Mouse (Mus musculus) thymus, adult 2 months (tissue): ENCODE measurements at regions not wholly inside any gene's neighbourhood (a gene's known extent, or its start where the extent isn't known, plus 50 kb on each side); places are given as distances from the start of the nearest gene placed in this dataset.

Source experiments
- CTCF ChIP-seq: fragments of 200-500 bp; IDR thresholded peaks from 2 replicates; pipeline ENCODE4 v1.5.1; 2012; ENCODE audit warnings: mild to moderate bottlenecking, control low read depth, low read length, moderate library complexity, borderline replicate concordance; ENCODE audit not compliant: control insufficient read depth, poor library complexity, insufficient read depth; ENCODE audit errors: extremely low read depth
- POLR2A ChIP-seq: fragments of 200-500 bp; IDR thresholded peaks from 2 replicates; pipeline ENCODE4 v1.6.1; 2012; ENCODE audit warnings: mild to moderate bottlenecking, low read length, control low read depth, moderate library complexity; ENCODE audit not compliant: control insufficient read depth, poor library complexity, insufficient read depth; ENCODE audit errors: extremely low read depth

- TF ChIP-seq CTCF (no peak), POLR2A (no peak)
Measured at GRCm38 (mm10) chr2:46450698-46451097, 1333.5 kb upstream of the Zeb2 start.
